Mouse (Mus musculus) liver, embryonic 14.5 days (tissue): ENCODE measurements around the gene Cyth4. TPM values are rescaled to one million over a fixed set of nuclear protein-coding genes. Genes with fewer than 3 reads are reported as not detected.

Experiments
- ATAC-seq: fragments of 200-750 bp; cut with Nextera tagmentation; 2 replicates; pipeline ENCODE4 v1.8.0; 2017; ENCODE audit warnings: moderate number of reproducible peaks, mild to moderate bottlenecking, moderate library complexity; ENCODE audit not compliant: insufficient read depth
- DNase-seq, 3 experiments: peaks; one replicate each; pipeline ENCODE4 v3.0.0-alpha.2; 2012 to 2013; ENCODE audit warnings: low read depth in 3 of 3, low spot score in 3 of 3
- H3K27ac ChIP-seq: fragments of 300-500 bp; sonication (generic); 2 replicates; pipeline ENCODE4 v1.5.1; 2014; ENCODE audit warnings: moderate library complexity, mild to moderate bottlenecking, control low read depth, inconsistent platforms
- H3K27me3 ChIP-seq: fragments of 300-500 bp; sonication (generic); 2 replicates; pipeline ENCODE4 v1.6.1; 2014; ENCODE audit warnings: mild to moderate bottlenecking, low read length, moderate library complexity; ENCODE audit not compliant: control insufficient read depth, insufficient read depth
- H3K36me3 ChIP-seq: fragments of 300-500 bp; sonication (generic); replicated peaks from 2 replicates; pipeline ENCODE4 v1.6.1; 2014; ENCODE audit warnings: low read depth; ENCODE audit not compliant: control insufficient read depth, insufficient read depth
- H3K4me1 ChIP-seq, 2 experiments: fragments of 200-500 bp in 1 of 2; fragments of 300-500 bp in 1 of 2; sonication (generic) in 1 of 2; replicated peaks; 2 replicates each; pipeline ENCODE4 v1.6.1; 2012 to 2014; ENCODE audit warnings: antibody characterized with exemption in 1 of 2, inconsistent platforms in 1 of 2, low read length in 1 of 2; ENCODE audit not compliant: control insufficient read depth in 2 of 2, insufficient read depth in 2 of 2
- H3K4me2 ChIP-seq: fragments of 300-500 bp; sonication (generic); 2 replicates; pipeline ENCODE4 v1.6.1; 2014; ENCODE audit warnings: low read depth, mild to moderate bottlenecking, control low read depth, moderate library complexity
- H3K4me3 ChIP-seq, 2 experiments: fragments of 200-500 bp in 1 of 2; fragments of 300-500 bp in 1 of 2; sonication (generic) in 1 of 2; 2 replicates each; pipeline ENCODE4 v1.5.1; 2012 to 2014; ENCODE audit warnings: low read depth in 2 of 2, low read length in 2 of 2, mild to moderate bottlenecking in 2 of 2, control low read depth in 1 of 2, inconsistent platforms in 1 of 2, moderate library complexity in 1 of 2; ENCODE audit not compliant: insufficient read depth in 1 of 2
- H3K9ac ChIP-seq: fragments of 300-500 bp; sonication (generic); replicated peaks from 2 replicates; pipeline ENCODE4 v1.6.1; 2014; ENCODE audit warnings: mild to moderate bottlenecking, control low read depth, moderate library complexity
- H3K9me3 ChIP-seq: fragments of 300-500 bp; sonication (generic); 2 replicates; pipeline ENCODE4 v1.6.1; 2016; ENCODE audit warnings: low read length, mixed read lengths; ENCODE audit not compliant: control insufficient read depth
- CTCF ChIP-seq: IDR thresholded peaks from 2 replicates; pipeline ENCODE4 v1.5.1; 2016; ENCODE audit warnings: antibody characterized with exemption, low read depth, control low read depth
- EP300 ChIP-seq: IDR thresholded peaks from 2 replicates; pipeline ENCODE4 v1.6.1; 2016; ENCODE audit warnings: antibody characterized with exemption, low read depth
- WGBS: fragments of 180-500 bp; shearing (Covaris S2); extraction: QIAGEN DNeasy Blood & Tissue Kit; methylation state at CpG from one replicate; pipeline ENCODE4 v1.1.7; 2014; ENCODE audit not compliant: insufficient replicate concordance; 5-methylcytosine and 5-hydroxymethylcytosine counted together
- polyA plus RNA-seq, 2 experiments: library from polyadenylated mRNA; depleted of rRNA in 1 of 2; stranded (reverse) in 1 of 2; unstranded in 1 of 2; fragments of >200 nt; fragmentation: Nextera tagmentation in 1 of 2; extraction: Ambion mirVana in 1 of 2; gene quantifications; 2 replicates each; pipeline versions ENCODE4 v1.2.1 to v1.2.3; 2012 to 2014

Cyth4 gene
- polyA plus RNA-seq (2012; rRNA removed) (6.4 and 7.6 TPM in 2 replicates), polyA plus RNA-seq (2014; fragmentation: Nextera tagmentation; extraction: Ambion mirVana) (4.3 and 4.9 TPM in 2 replicates)

DNA sequence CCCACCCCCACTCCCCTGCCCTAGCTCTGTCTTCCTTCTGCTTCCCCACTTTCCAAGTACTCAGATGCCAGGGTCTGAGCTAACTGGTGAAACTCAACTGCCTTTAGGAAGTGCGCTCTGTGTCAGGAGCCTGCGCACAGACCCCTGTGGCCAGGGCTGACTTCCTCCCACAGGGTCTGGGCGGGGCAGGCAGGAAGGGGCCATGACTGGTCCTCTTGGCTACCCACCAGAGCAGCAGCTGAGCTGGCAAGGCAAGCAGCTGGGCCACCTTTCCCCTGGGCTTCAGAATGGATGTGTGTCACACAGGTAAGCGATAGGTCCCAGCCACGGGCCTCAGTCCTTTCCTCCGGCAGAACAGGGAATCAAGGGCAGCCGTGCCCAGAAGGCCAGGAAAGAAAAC, at the start of gene Cyth4:
Cyth4 (plus strand) TSS at position 134 of the 400 bp plus-strand sequence.
- no peak within 1 kb of the TSS for H3K27ac ChIP-seq
- H3K4me1 ChIP-seq, result peaks cover 0 to 3% of the 10 kb centered on the region in 2 experiments; a peak in 1 of 4 replicates
- 15% methylated on average over 7 of the region's 7 CpGs for WGBS
- peak within 1 kb of the TSS; percentile 29 to 51 for H3K4me3 ChIP-seq
- no peak within 1 kb of the TSS for H3K9ac ChIP-seq
- TF ChIP-seq CTCF, result no peak
- TF ChIP-seq EP300, result no peak
- no peaks in the 10 kb centered on the region for H3K9me3 ChIP-seq
- H3K4me2 ChIP-seq, result peak within 1 kb of the TSS; percentile 11; the same call in 1 of the 2 replicates
- ATAC-seq (no peak), DNase-seq (no peak)
- no peaks in the 10 kb centered on the region for H3K27me3 ChIP-seq
- no peaks in the 10 kb centered on the region for H3K36me3 ChIP-seq

DNA sequence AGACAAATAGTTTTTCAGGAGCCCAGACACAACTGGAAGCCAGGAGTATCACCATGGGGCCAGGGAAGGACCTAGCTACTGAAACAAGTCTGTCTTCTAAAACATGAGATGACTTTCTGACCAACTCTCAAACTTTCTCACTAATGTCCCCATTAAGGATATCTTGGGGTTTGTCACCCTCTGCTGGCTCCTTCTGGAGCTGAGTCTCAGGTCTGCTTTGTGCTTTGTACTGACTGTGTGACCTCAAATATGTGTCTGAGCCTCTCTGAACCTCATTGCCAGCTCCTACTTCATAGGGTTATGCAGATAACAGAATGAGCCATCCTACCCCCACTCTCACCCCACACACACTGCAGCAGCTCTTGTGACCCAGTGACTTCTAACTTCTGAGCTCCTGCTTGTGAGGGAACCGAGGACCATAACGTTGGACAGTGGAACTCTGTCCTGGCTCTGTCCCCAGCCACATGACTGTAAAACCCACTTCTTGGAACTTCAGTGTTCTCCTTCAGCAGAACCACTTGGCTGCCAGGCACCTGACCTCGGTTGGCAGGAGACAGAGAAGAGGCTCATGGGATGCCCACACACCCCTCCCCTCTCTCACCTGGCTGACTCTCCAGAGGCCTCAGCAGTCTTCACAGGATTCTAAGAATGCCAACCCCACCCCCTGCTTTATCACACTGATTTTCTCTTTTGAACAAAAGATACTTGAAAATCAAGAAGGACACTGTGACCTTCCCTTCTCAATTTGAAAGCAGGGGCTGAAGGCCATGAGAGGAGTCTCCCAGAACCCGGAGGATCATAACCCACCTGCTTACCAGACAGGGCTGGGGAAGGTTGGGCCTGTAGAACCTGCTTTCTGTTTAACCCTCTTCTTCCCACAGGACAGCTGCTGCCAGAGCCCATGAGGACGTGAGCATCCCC, 49.2 kb upstream of the Cyth4 start:
- Histone ChIP-seq H3K27me3 (no peaks in the 10 kb centered on the region; the same call in 1 of the 2 replicates), H3K9me3 (no peaks in the 10 kb centered on the region), H3K4me1 (peaks cover 3 to 15% of the 10 kb centered on the region in 2 experiments), H3K4me3 (no peak overlapping the region), H3K4me2 (no peak overlapping the region), H3K36me3 (no peaks in the 10 kb centered on the region), H3K27ac (no peak overlapping the region), H3K9ac (no peak overlapping the region)
- peak; percentile 39 for TF ChIP-seq CTCF
- no peak for TF ChIP-seq EP300
- no peak for ATAC-seq
- WGBS, result 31% methylated on average over 5 of the region's 5 CpGs
- DNase-seq, result no peak

DNA sequence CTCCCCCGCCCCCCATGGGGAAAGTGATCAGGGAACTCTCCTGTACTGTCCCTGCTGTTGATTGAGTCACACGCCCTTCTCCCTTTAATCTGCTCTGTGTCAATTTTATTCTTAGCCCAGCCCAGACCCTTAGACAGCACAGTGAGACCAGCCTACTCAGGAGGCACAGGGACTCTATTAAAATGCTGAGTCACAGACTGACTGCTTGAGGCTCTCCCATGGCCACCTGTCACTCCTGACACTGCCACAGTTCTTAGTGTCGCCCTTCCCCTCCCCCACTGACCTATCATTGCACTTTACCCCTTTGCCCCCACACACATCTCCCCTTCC, 48.5 kb upstream of the Cyth4 start:
- H3K9ac ChIP-seq, result no peak overlapping the region
- peaks cover 3 to 15% of the 10 kb centered on the region in 2 experiments for H3K4me1 ChIP-seq
- H3K36me3 ChIP-seq, result no peaks in the 10 kb centered on the region
- no peaks in the 10 kb centered on the region for H3K9me3 ChIP-seq
- no peak overlapping the region for H3K27ac ChIP-seq
- DNase-seq (no peak), ATAC-seq (no peak)
- 16% methylated on average over 3 of the region's 3 CpGs for WGBS
- no peaks in the 10 kb centered on the region; the same call in 1 of the 2 replicates for H3K27me3 ChIP-seq
- no peak for TF ChIP-seq EP300
- TF ChIP-seq CTCF, result no peak
- H3K4me3 ChIP-seq, result no peak overlapping the region
- no peak overlapping the region for H3K4me2 ChIP-seq

DNA sequence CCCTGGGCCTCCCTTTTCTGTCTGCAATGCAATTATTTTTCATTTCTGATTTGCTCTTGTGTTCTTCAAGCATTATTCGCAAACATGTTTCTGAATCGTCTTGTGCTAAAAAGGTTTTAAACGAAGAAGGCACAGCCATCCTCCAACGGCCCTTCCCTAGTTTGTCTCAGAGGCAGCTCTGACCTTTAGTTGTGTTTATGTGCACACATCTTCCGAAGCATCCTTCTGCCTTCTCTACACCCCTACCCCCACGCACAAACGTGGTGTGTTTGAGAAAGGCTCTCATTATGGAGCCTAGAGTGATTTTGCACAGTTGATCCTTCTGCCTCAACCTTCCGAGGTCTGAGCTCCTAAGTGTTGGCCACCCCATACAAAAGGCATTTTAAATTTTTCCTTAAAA, 48.1 kb upstream of the Cyth4 start:
- Histone ChIP-seq H3K9me3 (no peaks in the 10 kb centered on the region), H3K4me3 (no peak overlapping the region), H3K36me3 (no peaks in the 10 kb centered on the region), H3K27me3 (no peaks in the 10 kb centered on the region; the same call in 1 of the 2 replicates), H3K9ac (no peak overlapping the region), H3K4me1 (peaks cover 3 to 15% of the 10 kb centered on the region in 2 experiments), H3K4me2 (no peak overlapping the region), H3K27ac (no peak overlapping the region)
- WGBS, result 56% methylated on average over 8 of the region's 8 CpGs
- no peak for DNase-seq
- ATAC-seq, result no peak
- TF ChIP-seq CTCF (no peak), EP300 (no peak)

DNA sequence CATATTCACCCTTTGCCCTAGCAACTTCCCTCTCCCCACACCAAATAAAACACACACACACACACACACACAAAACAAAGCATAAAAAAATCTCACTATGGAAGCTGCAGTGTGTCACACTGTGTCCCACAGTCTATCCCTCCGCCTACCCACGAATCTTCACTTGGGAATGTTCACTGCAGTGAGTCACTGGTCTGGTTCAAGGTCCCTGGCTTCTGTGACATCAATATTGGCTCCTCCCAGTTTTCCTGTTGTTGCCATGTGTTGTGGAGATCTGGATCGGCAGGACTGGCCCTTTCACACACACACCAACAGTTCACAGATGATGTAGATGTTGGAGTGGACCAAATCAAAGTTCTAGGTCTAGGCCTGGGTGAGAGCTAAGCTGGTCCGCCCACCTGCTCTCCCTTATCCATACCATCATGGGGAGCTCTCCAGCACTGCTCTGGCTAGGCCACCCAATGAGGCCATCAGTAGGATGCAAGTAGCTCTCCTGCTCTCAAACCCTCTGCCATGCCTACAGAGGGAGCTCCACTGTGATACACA, 47.6 kb upstream of the Cyth4 start:
- 51% methylated on average over 4 of the region's 4 CpGs for WGBS
- peaks cover 3 to 15% of the 10 kb centered on the region in 2 experiments for H3K4me1 ChIP-seq
- H3K27me3 ChIP-seq, result no peaks in the 10 kb centered on the region; the same call in 1 of the 2 replicates
- TF ChIP-seq CTCF (no peak), EP300 (no peak)
- H3K4me2 ChIP-seq, result no peak overlapping the region
- no peaks in the 10 kb centered on the region for H3K9me3 ChIP-seq
- H3K36me3 ChIP-seq, result no peaks in the 10 kb centered on the region
- H3K9ac ChIP-seq, result no peak overlapping the region
- no peak overlapping the region for H3K27ac ChIP-seq
- no peak for ATAC-seq
- no peak for DNase-seq
- no peak overlapping the region for H3K4me3 ChIP-seq
